Mouse (Mus musculus): Measurements from ENCODE around the gene Ceacam12. TPM values are rescaled to one million over a fixed set of nuclear protein-coding genes. Genes with fewer than 3 reads are reported as not detected.

Ceacam12 gene
- polyA plus RNA-seq (2017; shearing (Covaris generic)): not detected

GRCm38 (mm10) chr7:18065629-18066028 is at the start of gene Ceacam12:
TSS of gene Ceacam12 (plus strand) at chr7:18065929.

Other genes starting within 250 kb of the Ceacam12 start
- gene Gm5155, start 194.2 kb upstream of the Ceacam12 start, polyA plus RNA-seq (2017; shearing (Covaris generic)): not detected
- gene Ceacam11, start 93.8 kb upstream of the Ceacam12 start, polyA plus RNA-seq (2017; shearing (Covaris generic)): not detected
- not detected for gene Ceacam13, start 56.0 kb upstream of the Ceacam12 start, polyA plus RNA-seq (2017; shearing (Covaris generic))
- gene Igfl3, start 110.6 kb downstream of the Ceacam12 start, polyA plus RNA-seq (2017; shearing (Covaris generic)): not detected
- gene Mill1, start 179.4 kb downstream of the Ceacam12 start, polyA plus RNA-seq (2017; shearing (Covaris generic)): not detected

Measured in activated CD4-positive, CD25-positive, alpha-beta regulatory T cell, adult 9 weeks (primary cell).